Mouse (Mus musculus) embryonic fibroblast, embryonic 13.5 days (primary cell): ENCODE results near the gene Triml1.

Source experiments
- CTCF ChIP-seq: IDR thresholded peaks from 2 replicates; pipeline ENCODE4 v1.5.1; 2011; ENCODE audit warnings: mild to moderate bottlenecking, control low read depth, low read length, moderate library complexity, borderline replicate concordance; ENCODE audit not compliant: insufficient read depth
- POLR2A ChIP-seq: IDR thresholded peaks from 2 replicates; pipeline ENCODE4 v1.6.1; 2011; ENCODE audit warnings: low read depth, mild to moderate bottlenecking, control low read depth, low read length, moderate library complexity

DNA sequence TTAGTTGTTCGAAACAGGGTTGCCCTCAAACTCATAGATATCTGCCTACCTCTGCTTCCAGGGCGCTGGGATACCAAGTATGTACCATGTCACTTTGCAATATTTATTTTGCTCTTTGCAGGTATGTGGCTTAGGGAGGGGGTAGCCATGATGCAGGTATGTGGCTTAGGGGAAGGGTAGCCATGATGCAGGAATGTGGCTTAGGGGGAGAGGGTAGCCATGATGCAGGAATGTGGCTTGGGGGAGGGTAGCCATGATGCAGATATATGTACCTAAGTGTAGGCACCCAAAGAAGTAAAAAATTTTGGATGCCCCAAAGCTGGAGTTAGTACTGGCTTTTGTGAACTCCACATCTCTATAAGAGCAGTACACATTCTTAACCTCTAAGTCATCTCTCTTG, 41.0 kb upstream of the Triml1 start:
- TF ChIP-seq POLR2A (no peak), CTCF (no peak)
